Mouse (Mus musculus) WW6 (cell line): ENCODE results near the gene Atad5.

Experiments
- DNase-seq: peaks from one replicate; pipeline ENCODE4 v3.0.0-alpha.2; 2013; ENCODE audit warnings: low read depth, low spot score

Atad5 gene

DNA sequence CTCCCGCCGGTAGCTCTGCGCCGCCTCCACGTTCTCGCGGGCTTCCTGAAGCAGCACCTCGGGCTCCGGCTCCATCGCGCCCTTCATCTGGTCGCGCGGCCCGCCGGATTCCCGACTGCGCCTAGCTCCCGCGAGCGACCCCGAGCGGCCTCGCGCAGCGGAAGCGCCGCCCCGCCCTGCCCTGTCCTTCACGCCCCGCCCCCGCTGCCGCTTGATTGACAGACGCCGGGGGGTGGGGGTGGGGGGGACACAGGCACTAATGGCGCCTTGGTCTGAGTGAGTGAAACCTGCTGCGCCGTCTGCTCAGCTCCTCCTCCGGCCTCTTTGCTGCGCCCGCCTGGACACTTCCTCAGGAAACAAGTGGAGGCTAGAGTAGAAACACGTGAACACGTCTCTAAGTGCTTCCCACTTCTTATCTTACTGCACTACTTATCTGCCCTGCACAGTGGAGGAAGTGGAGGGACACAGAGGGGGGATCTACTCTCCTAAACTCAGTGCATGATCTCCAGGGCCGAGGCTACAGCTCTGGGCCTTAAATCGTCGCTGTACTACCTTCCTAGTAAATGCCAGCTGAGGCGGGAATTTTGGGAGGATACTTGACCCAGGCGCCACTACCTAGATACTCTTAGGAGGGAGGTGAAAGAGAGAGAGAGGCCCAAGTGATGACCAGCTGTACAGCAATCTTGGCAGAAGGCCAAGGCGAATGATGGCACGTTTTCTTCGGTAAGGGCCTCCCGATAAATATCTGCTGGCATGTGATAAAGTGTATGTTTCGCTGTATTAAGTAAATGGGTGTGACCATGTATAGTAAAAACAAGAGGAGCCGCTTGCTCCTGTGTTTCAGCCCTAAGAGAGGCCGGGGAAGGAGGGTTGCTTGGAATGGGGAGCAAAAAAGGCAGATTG is 8.1 kb upstream of the Atad5 start, which contains the start of gene Crlf3:
Crlf3 (minus strand) TSS at position 166 of the 903 bp plus-strand sequence.
- peak; percentile 94 for DNase-seq

DNA sequence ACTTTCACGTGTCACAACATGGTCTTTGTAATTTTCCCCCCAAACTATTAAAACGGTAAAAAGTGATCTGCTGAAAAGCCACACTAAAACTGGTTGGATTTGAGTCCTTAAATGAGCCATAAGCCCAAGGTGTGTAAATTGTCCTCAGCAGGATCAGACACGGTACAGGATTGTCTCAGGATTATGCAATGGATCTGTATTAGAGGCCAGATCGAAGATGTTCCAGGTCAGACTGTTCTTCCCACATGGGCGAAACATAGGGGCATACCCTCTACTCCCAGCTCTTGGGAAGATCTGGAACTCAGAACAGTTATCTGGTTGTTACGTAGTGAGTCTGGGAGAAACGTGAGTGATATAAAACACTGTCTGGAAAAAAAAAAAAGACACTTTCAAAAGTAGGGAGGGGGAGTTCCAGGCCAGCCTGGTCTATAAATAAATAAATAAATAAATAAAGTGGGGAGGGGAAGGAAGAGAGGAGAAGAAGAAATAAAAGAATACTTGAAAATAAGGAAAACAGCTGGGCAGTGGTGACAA is 7.3 kb upstream of the Atad5 start:
- DNase-seq: no peak

GRCm38 (mm10) chr11:80085356-80086055 is 3.7 kb upstream of the Atad5 start:
- DNase-seq: no peak

DNA sequence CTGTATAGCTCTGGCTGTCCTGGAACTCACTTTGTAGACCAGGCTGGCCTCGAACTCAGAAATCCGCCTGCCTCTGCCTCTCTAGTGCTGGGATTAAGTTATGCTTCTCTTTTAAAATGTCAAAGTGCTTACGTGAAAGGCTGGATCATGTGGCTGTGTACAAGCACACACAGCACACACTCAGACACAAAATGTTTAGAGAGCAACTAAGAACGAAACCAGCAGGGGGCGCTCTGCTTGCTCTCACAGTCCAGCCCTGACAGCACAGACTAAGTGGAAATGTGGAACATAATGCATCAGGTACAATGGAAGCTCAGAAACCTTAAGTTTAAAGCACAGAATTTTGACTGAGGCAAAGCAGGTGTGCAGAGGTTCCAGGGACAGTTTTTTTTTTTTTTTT is 2.4 kb upstream of the Atad5 start:
- peak; percentile 88 for DNase-seq

- DNase-seq: no peak
These were observed 616 bp downstream of the Atad5 start for GRCm38 (mm10) chr11:80089817-80090214.

DNA sequence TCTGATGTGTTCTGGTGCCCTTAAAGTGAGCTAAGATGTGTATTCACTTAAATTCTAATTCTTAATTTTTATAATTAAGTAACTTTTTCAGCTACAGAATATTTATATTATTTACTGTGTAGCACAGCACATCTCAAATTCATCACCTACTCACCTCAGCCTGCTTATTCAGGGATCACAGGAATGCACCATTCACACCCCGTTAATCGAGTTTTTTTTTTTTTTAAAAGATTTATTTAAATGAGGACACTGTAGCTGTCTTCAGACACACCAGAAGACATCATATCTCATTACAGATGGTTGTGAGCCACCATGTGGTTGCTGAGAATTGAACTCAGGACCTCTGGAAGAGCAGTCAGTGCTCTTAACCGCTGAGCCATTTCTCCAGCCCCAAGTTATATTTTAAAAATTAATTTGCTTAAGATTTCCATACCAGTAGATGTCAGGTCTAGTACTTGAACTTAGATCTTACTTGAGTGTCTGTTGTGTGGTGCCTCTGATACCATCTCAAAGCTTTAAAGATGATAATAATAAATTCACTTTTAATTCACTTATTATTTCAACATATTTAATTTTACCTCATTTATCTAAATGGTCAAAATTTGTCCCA is 1.5 kb downstream of the Atad5 start:
- no peak for DNase-seq

GRCm38 (mm10) chr11:80098444-80099056 is 9.3 kb downstream of the Atad5 start:
- no peak for DNase-seq

DNA sequence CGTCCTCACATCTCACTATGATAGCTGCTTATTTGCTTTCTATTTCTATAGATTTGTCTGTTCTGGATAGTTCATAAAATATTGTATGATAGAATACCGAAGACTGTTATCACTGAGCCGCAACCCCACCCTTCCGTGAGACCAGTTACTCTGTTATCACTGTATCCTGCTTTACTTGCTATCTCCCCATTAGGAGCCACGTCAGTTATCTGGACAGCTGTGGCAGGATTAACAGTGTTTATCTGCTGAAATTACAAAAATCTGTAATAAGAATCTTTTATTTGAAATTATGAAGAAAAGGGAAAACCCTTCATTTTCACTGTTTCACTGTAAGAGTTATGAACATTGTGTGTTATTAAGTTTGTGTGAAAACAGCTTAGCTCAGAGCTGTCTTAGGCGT is 12.1 kb downstream of the Atad5 start:
- DNase-seq: no peak

DNA sequence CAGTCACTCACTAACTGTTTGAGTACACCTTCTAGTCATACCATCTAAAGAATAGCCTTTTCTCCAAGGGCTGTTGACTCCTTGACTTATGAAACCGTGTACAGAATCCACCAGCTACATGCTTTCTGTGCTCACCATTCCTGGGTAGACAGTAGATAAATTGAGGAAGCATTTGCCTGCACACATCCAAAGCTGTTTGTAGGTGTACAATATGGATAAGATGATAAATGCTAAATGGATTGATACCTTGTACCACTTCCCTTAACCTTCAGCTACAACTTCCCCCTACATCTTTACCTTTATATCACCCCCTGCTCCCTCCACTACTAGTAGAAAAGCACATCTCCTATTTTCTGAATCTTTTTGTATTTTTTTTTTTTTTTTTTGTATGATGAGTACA is 15.2 kb downstream of the Atad5 start:
- DNase-seq: no peak

GRCm38 (mm10) chr11:80116411-80116810 is 27.2 kb downstream of the Atad5 start:
- DNase-seq: no peak

GRCm38 (mm10) chr11:80132050-80132449 is 42.9 kb downstream of the Atad5 start:
- DNase-seq: peak; percentile 84

DNA sequence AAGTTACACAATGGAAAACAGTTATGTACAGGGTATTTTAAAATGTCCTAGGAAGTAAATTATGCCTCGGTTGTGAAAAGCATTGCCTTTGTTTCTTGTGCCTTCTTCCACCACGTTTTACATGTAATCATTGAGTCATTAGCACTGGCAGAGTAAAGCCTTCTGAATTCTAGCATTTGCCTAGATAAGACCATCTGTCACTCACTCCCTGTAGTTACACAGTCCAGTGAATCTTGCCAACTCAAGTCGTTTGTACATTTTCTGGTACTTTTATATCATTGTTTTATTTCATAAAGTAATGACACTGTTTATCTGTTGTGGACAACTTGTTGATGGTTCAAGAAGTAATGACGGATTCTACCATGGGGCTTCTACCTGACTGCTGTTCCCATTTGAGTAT is 45.5 kb downstream of the Atad5 start:
- DNase-seq: no peak

DNA sequence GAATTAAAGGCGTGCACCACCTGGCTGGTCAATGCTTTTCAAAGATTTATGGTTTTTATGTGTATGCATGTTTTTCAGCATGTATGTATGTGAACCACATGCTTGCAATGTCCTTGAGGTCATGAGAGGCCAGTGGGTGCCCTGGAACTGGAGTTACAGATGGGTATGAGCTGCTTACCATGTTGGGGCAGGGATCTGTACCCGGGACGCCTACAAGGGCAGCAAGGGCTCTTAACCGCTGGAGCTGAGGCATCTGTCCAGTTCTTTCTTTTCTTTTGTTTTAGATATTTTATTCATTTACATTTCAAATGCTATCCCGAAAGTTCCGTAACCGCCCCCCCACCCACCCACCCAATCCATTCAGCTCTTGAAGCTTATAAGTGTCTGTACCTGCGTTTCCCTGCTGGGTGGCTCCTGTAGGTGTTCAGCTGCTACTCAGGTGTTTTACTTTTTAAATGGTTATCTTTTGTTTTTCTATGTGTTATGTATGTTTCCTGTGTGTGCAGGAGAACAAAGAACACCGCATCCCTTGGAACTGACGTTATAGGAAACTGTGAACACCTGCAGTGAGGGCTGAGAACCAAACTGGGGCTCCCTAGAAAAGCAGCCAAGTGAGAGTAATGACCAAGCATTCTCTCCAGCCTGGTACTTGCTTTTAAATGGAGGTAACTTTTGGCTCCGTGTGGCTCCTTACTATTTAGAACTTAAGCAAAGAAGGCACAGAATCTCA is 46.9 kb downstream of the Atad5 start:
- DNase-seq: no peak

DNA sequence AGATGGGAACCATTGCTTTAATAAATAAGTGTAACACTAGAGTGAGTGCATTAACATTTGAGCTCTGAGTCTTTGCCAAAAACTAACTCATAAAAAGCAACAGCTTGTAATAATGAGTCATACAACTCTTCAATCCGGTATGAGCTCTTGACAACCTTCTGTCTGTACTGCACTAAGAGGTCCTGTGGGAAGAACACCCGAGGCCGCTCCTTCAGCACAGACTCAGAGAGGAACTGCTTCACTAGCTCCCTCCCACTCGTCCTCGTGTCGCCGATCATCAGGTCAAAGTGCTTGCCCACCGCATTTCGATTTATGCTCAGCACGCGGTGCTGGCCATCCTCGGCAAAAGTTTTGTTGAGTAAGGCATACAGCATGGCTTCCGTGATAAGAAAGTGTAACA is 47.6 kb downstream of the Atad5 start:
- no peak for DNase-seq

GRCm38 (mm10) chr11:80137773-80138172 is 48.6 kb downstream of the Atad5 start:
- DNase-seq: no peak

- peak; percentile 89 for DNase-seq
These were observed 52.8 kb downstream of the Atad5 start, which contains the start of gene Tefm for GRCm38 (mm10) chr11:80141825-80142521. Gene Tefm, minus strand, starts transcription at chr11:80142175.

- DNase-seq: no peak
These were observed 53.7 kb downstream of the Atad5 start for GRCm38 (mm10) chr11:80142872-80143271.

DNA sequence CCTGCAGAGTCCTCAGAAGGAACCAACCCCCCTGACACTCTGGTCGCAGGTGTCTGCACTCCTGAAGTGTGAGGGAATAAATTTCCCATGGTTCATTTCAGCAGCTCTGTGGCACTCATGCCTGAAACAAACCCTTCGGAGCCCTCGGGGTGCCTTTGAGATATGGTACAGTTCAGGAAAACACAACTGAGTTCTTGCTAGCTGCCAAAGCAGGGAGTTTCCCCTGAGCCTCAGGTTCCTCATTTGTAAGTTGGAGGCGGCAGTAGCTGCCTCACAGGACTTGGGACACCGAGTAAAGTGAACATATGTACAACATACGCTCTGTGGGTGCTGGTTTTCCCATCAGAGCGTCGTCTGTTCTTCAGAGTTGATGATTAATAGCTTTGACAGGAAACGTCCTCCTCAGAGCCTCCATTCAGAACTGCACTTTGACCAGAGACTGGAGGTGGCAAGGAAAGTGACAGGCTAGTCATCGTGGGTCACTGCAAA is 56.6 kb downstream of the Atad5 start:
- no peak for DNase-seq

GRCm38 (mm10) chr11:80147748-80148147 is 58.5 kb downstream of the Atad5 start:
- DNase-seq: no peak

- no peak for DNase-seq
These were observed 59.1 kb downstream of the Atad5 start for GRCm38 (mm10) chr11:80148313-80148712.
